Mouse (Mus musculus): ENCODE measurements around the gene Nfasc.

The Nfasc gene

GRCm38 (mm10) chr1:132741175-132741997 is at the start of gene Nfasc:
Gene Nfasc (minus strand): TSS chr1:132741797.
- DNase-seq (ENCODE audit: low spot score in 2 of 2) = peak; percentile 70 to 87

GRCm38 (mm10) chr1:132791049-132791448 is 49.5 kb upstream of the Nfasc start:
- no peak for DNase-seq (ENCODE audit: low spot score in 2 of 2)

GRCm38 (mm10) chr1:132786866-132787265 is 45.3 kb upstream of the Nfasc start:
- no peak for DNase-seq (ENCODE audit: low spot score in 2 of 2)

GRCm38 (mm10) chr1:132781607-132782445 is 40.2 kb upstream of the Nfasc start:
- DNase-seq (ENCODE audit: low spot score in 2 of 2) = no peak

GRCm38 (mm10) chr1:132780961-132781360 is 39.4 kb upstream of the Nfasc start:
- DNase-seq (ENCODE audit: low spot score in 2 of 2) = no peak

- DNase-seq (ENCODE audit: low spot score in 2 of 2) = no peak
Measured at GRCm38 (mm10) chr1:132780254-132780653, 38.7 kb upstream of the Nfasc start.

GRCm38 (mm10) chr1:132774959-132775358 is 33.4 kb upstream of the Nfasc start:
- no peak for DNase-seq (ENCODE audit: low spot score in 2 of 2)

GRCm38 (mm10) chr1:132771377-132771776 is 29.8 kb upstream of the Nfasc start:
- no peak for DNase-seq (ENCODE audit: low spot score in 2 of 2)

GRCm38 (mm10) chr1:132769559-132769958 is 28.0 kb upstream of the Nfasc start:
- DNase-seq (ENCODE audit: low spot score in 2 of 2) = no peak

- DNase-seq (ENCODE audit: low spot score in 2 of 2) = no peak
Measured at GRCm38 (mm10) chr1:132767422-132767821, 25.8 kb upstream of the Nfasc start.

- no peak for DNase-seq (ENCODE audit: low spot score in 2 of 2)
Measured at GRCm38 (mm10) chr1:132765887-132766651, 24.5 kb upstream of the Nfasc start.

- DNase-seq (ENCODE audit: low spot score in 2 of 2) = no peak
Measured at GRCm38 (mm10) chr1:132765222-132765621, 23.6 kb upstream of the Nfasc start.

GRCm38 (mm10) chr1:132759390-132759789 is 17.8 kb upstream of the Nfasc start:
- DNase-seq (ENCODE audit: low spot score in 2 of 2) = no peak

GRCm38 (mm10) chr1:132758656-132759370 is 17.2 kb upstream of the Nfasc start:
- DNase-seq (ENCODE audit: low spot score in 2 of 2) = peak; percentile 71 to 78

- DNase-seq (ENCODE audit: low spot score in 2 of 2) = no peak
Measured at GRCm38 (mm10) chr1:132755211-132755610, 13.6 kb upstream of the Nfasc start.

GRCm38 (mm10) chr1:132749217-132749884 is 7.8 kb upstream of the Nfasc start:
- DNase-seq (ENCODE audit: low spot score in 2 of 2) = no peak

- no peak for DNase-seq (ENCODE audit: low spot score in 2 of 2)
Measured at GRCm38 (mm10) chr1:132746302-132746701, 4.7 kb upstream of the Nfasc start.

GRCm38 (mm10) chr1:132745636-132746035 is 4.0 kb upstream of the Nfasc start:
- DNase-seq (ENCODE audit: low spot score in 2 of 2) = no peak

GRCm38 (mm10) chr1:132739077-132739521 is 2.5 kb downstream of the Nfasc start:
- peak; percentile 59 to 68 for DNase-seq (ENCODE audit: low spot score in 2 of 2)

GRCm38 (mm10) chr1:132736171-132736570 is 5.4 kb downstream of the Nfasc start:
- no peak for DNase-seq (ENCODE audit: low spot score in 2 of 2)
